Mouse (Mus musculus) MN1 (cell line): ENCODE data around the gene Zmynd8.

Experiments
- DNase-seq: peaks from one replicate; pipeline ENCODE4 v3.0.0-alpha.2; 2016; ENCODE audit warnings: low spot score

Zmynd8 gene

DNA sequence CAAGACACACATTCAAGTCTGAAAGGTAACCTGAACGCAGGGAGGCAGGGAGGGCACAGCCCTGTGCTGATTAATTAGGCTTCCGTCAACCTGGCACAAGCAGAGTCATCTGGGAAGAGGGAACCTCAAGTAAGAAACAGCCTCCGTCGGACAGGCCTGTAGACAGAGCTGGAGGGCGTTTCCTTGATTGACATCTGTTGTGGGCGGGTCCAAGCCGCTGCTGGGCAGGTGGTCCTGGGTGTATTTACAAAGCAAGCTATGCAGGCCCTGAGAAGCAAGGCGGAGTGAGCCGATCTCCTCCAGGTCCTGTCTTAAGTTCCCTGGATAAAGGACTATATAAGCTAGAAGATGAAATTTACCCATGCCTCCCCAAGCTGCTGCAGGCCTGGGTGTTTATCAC is 65.3 kb downstream of the Zmynd8 start:
- DNase-seq, result no peak

DNA sequence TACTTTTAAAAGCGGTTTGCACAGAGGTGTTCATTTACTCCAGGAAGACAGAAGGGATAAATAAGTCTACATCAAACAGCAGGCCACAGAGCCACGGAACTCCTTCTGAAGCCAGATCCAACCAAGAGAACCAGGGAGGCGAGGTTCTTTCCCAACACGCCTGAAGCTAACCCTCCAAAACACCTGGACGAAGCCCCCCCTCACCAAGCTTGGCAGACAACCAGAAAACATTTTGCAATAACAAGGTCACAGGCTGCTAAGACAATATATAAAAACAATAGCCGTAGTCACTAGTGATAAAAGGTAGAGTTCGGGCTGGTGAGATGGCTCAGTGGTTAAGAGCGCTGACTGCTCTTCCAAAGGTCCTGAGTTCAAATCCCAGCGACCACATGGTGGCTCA is 66.1 kb downstream of the Zmynd8 start:
- DNase-seq, result no peak

DNA sequence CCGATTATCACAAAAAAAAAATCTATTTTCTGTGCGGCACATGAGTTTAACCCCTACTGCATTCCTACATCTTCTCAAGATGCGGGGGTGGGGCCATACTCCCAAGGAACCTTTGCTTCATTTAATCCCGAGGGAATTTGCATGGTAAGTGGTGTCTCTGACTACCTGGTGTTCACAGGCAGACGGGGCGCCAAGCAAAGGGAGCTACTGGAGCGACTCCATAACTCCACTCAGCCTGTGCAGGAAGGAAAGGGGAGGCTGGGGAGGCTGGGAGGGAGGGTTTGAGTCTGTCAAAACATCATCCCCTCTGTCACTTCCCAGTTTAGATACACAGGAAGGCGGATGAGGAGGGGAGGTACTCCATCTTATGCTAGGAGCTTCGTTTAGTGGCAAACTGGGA is 66.5 kb downstream of the Zmynd8 start:
- no peak for DNase-seq

DNA sequence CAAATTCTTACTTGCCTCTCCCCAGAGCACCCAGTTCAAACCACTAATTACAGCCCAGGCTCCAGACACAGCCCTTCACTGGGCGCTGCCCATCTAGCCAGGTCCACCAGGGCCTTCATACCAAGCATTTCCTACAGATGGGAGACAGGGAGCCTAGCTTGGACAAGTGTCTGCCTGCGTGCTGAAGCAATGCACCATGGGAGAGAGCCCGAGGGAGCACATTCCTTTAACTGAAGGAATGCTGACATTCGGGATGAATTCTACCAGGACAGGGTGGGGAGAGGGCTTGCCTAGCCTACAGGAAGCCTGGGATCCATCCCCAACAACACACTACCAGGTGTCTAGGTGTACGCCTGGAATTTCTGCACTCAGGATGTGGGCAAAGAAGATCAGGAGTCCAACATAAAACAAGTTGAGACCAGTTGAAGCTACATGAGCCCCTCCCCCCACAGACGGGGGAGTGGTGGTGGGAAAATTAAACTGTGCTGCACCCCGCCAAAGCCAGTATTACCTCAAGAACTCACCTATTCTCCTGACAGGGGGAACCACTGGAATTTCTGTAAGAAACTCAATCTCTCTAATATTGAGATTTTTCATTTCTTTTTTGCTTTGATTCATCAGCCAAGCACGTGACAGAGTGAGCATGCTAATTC is 67.1 kb downstream of the Zmynd8 start:
- no peak for DNase-seq

DNA sequence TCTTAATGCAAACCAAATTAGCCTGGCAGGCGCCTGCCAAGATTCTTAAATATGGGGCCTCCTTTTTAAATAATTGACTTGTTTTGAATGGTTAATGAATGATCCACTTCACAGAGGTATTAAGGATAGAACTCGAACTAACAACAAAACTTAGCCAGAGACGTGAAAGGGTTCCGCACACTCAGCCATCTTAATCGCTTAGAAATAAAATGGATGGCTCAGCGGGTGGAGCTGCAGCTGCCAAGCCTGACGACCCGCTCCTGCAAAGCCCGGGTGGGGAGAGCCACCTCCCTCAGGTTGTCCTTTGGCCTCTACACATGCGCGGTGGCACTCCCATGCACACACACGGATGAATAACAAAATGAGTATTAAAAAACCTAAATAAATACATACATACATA is 70.0 kb downstream of the Zmynd8 start:
- no peak for DNase-seq

DNA sequence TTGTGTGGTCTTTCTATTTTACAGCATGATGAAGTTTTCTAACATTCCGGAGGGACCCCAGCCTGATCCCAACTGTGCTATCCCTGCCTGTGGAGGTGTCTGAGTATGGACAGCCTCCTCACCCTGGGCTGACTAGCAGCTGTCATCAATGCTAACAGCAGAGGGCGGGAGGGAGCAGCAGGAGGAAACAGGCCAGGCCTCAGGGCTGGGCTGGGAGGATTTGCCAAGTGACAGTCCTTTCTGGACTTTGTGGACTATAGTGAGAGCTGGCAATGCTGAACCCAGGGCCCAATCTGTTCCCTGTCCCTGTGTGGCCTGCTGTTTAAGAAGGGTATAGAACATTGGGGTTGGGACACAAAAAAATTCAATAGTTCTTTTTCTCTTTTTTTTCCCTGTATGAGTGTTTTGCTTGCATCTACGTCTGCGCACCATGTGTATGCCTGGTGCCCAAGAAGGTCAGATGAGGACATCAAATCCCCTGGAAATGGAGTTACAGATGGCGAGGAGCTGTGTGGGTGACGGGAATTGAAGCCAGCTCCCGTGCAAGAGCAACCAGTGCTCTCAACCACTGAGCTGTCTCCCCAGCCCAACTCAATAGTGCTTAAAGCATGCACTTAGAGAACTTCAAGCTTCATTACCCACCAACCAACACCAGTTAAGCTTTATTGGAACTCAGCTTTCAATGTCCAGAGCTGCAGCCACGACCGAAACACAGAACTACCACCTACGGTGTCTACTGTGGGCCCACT is 72.7 kb downstream of the Zmynd8 start:
- peak; percentile 72 for DNase-seq

DNA sequence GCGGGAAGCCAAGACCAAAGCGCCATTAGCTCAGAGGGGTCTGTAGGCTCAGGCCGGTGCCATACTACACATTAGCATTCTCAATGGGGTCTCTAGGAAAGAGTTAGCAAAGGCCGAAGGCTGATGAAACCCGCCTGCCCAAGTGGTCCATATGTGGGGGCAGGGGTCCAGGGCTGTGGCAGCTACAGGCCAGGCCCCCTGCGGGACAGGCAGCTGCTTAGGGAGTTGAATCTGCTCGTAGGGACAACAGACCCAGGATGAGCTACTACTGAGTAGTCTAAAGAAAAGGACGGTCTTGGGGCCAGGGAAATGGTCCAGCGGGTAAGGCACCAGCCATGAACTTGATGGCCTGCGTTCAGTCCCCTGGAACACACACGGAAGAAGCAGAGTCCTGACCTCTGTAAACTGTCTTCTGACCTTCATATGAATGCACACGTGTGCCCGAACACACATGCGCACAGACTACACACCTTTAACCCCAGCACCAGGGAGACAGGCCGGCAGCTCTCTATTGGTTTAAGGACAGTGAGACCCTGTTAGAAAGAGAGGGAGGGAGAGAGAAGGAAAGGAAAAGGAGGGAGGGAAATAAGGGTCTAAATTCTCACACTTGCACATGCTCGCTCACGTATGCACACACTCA is 73.4 kb downstream of the Zmynd8 start:
- no peak for DNase-seq

DNA sequence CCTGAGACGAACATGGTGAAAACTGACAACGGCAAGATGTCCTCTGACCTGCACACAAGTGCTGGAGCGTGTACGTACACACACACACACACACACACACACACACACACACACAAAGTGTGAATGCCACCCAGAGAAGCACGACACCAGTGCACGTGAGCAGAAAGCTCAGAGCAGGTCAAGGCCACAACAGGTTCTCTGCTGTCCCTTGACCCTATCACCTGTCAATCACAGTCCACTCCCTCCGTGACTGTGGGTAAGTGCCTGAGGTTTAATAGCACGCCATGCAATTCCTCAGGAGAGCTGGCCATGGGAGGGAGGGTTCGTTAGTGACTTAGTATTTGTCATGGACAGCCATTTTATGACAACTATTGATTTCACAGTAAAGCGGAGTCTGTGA is 74.0 kb downstream of the Zmynd8 start:
- no peak for DNase-seq

DNA sequence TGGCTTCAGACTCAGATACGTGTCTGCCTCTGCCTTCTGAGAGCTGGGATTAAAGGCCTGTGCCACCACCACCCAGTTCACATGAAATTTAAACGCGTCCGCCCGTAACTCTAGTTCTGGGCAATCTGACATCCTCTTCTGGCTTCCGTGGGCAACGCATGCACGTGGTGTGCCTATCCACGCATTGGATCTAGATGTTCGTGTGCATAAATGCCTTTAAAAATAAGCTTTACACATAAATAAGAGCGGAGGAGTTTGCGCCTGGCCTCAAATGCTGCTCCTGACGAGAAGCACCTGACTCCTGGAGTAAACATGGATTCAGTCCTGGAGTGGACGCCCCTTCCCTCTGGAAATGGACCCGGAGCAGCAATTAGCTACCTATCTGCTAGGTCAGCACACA is 76.3 kb downstream of the Zmynd8 start:
- DNase-seq, result no peak

DNA sequence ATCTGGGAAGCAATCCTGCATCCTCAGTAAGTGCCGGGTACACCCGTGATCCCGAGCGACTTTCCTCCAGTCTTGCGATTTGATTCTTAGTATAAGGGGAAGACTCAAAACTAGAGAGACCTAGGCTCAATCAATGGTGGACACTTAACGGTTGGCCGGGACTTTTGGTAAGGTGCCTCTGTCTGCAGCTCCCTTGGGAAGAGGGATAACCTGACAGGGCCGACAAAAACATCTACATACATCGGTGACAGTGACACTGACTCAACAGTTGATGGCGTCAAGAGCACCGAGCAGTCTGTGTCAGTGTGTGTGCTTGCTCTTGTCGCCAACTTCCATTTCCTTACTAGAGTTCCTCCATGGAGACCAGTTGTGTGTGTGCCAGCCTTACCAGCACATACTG is 77.1 kb downstream of the Zmynd8 start:
- DNase-seq, result no peak

DNA sequence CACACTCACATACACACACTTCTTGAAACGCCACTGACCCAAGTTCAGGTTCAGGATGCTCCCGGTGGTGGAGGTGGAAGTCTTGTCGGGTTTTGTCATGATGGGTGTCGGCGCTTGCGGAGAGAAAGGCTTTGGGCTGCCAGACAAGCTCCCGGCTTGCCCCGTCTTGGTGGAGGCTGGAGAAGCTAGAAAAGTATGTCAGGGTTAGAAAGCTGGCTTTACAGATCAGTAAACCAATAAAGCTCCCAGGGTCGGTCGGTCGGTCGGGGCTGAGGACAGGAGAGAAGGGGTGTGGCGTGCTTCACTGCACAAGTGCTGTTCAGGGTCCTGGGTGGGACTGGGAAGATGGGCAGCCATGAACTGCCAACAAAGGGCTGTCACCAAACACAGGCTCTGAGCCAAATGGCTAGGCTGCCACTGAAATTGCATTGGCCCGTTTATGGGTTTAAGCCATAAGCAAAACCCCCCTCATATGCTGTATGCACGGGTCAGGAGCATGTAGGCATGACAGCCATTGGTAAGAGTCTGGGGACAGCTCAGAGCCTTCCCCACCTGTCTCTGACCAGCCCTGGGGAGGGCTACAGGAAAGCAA is 78.2 kb downstream of the Zmynd8 start:
- DNase-seq, result no peak

DNA sequence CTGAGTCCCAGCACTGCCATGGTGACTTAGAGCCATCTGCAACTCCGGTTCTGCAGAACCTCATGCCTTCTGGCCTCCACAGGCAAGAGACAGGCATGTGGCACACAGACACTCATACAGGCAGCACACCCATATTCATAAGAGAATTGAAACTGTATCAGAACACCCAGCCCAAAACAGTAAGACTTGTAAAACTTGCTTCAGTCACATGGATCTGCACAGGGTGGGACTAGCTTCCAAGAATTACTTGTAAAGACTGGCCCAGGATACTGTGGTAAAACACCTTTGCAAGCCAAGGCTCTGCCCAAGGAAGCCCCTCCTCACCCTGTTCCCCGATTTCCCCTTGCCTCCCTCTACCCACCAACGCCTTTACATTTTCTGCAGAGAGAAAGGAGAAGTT is 78.7 kb downstream of the Zmynd8 start:
- no peak for DNase-seq

DNA sequence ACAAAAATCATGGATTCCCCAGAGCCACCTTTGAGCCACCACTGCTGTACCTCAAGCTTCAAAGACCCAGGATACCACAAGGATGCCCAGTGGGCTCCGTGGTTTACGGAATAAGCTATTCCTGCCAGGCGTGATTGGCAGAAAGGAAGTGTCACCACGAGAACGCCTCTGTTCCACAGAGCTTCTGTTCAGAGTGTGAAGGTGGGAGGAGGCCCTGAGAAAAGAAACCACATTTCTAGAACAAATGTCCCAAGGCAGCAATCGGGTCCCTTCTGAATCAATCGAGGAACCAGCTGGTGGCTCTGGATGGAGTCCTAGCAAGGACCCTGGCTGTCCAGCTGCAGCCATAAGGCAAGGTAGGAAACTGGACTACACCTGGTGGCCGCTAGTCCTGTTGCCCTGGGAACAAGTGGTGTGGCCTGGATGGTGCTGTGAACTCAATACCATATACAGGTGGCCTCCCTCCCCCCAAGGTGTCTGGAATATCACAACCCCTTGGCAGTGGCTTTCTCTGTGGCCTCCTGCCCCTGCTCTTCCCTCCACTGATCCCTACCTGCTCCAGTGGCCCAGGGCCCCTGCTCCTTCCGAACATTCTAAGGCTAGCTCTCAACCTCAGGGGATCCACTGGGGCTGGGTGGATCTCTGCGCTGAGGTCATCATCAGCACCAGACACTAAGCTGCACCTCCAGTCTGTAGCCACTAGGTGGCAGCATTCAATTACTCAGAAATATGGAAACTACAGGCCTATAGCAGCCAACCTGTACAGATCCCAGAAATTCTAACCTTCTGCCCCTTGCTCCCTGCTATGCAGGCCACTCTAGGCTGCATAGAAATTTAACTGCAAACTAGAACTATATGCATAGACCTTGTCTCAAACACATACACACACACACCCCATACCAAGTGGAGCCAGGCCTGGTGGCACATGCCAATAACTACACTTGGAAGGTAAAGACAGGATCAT is 79.5 kb downstream of the Zmynd8 start:
- peak; percentile 86 for DNase-seq

DNA sequence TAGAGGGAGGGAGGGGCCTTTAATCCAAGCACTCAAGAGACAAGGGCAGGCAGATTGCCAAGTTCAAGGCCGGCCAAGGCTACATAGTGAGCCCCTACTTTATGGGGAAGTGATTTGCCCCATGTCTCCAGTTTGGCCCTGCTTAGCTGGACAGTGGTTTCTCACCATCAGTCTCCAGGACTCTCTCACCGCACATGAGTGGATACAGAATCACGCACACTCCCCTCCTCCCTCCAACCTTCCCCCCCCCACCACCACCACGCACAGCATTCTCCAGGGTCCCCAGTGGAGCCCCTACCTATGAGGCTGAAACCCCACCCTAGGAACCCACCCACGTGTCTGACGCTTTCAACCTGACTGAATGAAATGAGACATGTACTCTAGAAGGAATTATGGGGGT is 80.2 kb downstream of the Zmynd8 start:
- DNase-seq, result no peak

DNA sequence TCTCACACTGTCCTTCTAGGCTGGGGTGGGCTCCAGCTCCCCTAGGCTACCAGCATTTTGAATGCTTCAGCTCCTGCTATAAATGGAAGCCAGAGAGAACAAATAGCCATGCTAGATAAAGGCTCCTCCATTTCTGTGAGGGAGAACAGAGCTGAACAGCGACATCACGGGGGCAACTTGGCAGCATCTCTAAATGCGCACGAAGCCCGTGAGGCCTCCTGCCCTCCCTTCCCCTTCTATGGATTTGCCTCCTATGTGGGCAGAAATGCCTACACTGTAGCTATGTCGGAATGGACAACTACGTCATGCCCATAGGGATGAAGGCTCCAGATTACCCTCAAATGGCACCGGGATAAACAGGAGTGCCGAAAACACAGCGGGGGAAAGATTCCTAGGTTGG is 81.4 kb downstream of the Zmynd8 start:
- DNase-seq, result no peak

DNA sequence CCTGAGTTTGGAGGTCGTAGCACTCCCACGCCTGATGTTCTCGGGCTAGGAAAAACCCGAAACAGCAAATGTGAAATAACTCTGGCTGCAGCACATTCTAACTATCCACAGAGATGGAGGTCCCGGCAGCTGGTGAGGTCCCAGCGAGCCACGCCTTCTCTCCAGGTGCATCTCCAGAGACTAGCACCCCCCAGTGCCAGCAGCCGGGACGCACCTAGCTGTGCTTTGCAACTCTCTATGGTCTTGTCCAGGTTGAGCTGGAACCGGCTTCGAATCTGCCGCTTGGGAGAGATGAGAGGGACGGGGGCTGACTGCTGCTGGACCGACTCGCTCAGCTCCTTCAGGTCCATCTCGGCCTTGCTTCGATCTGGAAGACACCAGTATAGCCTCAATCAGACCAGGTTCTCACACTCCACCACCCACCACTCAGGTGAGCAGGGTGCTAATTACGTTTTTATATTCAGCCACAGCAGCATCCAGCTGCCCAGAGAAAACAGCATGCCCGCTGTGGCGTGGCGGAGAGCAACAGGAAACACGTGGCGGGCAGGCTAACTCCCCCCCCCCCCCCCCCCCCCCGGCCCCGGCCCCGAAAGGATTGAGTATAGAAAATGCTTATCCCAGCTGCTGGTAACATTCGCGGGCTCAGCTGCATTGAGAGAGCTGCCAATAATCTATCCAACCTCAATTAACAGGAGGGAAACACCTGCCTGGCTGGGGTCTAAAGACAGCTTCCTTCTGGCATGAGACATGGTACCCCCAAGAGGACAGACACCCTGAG is 83.5 kb downstream of the Zmynd8 start:
- no peak for DNase-seq

DNA sequence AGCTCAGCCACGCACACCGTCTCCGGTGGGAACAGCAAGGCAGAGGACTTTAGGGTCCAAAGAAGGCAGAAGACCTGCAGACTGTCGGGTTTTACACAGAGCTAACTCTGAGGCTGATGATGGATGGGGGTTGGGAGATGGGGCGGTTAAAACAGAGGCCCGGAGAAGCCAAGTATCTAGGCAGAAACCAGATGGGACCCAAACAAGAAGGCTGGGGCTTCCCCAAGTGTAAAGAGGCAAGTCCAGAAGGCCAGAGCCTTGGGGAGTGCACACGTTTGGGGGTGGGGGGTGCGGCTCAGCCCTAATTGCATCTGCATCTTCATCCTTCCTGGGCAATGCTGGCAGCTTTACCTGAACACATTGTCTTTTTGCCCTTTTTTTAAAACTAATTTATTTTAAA is 85.9 kb downstream of the Zmynd8 start:
- no peak for DNase-seq

DNA sequence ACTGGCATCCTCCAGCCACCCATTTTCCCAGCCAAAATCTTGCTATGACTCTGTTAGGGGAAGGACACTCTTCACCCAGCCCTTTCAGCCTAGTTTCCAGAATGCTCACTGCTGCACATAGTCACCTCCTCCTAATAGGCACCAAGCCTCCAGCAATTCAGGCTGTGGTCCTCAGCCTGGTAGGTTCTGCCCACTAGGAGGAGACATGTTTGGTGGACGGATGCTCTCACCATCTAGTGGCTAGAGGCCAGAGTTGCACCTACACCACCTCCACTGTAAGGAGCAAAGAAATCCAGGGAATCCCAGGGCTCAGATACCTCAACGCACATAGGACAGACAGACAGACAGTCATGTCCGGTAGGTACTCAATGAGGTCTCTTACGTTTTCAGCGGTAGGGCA is 87.3 kb downstream of the Zmynd8 start:
- DNase-seq, result peak; percentile 82

DNA sequence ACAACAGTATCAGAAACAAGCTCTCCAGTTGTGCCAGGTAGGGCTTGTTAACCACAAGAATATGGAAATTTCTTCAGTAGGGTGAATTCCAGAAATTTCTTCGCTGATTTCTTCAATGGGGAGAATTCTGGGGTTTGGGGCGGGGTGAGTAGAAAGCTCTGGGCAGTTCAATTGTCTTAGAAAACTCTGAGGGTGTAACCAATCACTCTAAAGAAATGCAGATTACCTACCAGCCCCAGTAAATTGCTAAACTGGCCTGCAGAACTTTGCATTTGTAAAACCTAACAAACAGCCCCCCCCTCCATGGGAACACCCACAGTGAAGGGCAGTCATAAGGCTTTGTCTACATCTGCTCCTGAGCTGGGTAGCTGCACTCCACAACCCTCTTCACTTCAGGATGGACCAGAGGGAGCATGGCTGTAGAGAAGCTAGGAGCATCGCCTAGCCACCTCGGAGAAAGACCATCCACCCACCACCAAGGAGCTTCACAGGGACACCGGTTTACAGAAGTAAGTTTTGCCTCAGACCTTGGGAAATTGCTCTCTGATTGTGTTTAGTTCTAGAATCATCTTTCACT is 88.8 kb downstream of the Zmynd8 start:
- no peak for DNase-seq

DNA sequence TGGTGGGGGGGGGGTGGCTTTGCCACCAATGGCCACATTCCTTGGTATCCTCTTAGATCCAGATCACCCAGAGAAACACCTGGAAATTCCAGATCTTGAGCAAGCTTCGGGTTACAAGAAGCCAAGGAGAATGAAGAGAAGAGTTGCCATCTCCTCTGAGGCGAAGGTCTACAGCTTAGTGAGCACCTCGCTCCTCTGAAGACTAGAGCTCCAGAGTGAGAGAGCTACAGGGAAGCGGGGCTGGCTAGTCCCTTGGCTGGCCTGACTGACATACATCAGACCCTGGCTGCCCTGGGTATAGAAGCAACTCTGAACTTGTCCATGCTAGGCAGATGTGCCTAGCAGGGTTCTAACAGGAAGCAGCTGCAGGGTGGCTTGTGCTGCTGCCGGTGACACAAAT is 89.7 kb downstream of the Zmynd8 start:
- no peak for DNase-seq
